Mouse (Mus musculus) olfactory bulb, adult 2 months (tissue): ENCODE results near the gene Gstp1. TPM values are rescaled to one million over a fixed set of nuclear protein-coding genes. Genes with fewer than 3 reads are reported as not detected.

Experiments used
- H3K27ac ChIP-seq: fragments of 200-500 bp; 2 replicates; pipeline ENCODE4 v1.5.1; 2012; ENCODE audit warnings: low read depth, low read length; ENCODE audit not compliant: insufficient read depth
- H3K4me1 ChIP-seq: fragments of 200-500 bp; 2 replicates; pipeline ENCODE4 v1.6.1; 2012; ENCODE audit warnings: low read length; ENCODE audit not compliant: control insufficient read depth, insufficient read depth
- H3K4me3 ChIP-seq: fragments of 200-500 bp; 2 replicates; pipeline ENCODE4 v1.5.1; 2012; ENCODE audit warnings: mild to moderate bottlenecking, low read depth, low read length, moderate library complexity; ENCODE audit not compliant: insufficient read depth
- CTCF ChIP-seq: fragments of 200-500 bp; IDR thresholded peaks from 2 replicates; pipeline ENCODE4 v1.5.1; 2012; ENCODE audit warnings: low read depth, mild to moderate bottlenecking, low read length, moderate library complexity; ENCODE audit not compliant: insufficient read depth
- POLR2A ChIP-seq: fragments of 200-500 bp; IDR thresholded peaks from 2 replicates; pipeline ENCODE4 v1.6.1; 2012; ENCODE audit warnings: mild to moderate bottlenecking, low read depth, low read length, moderate library complexity; ENCODE audit not compliant: insufficient read depth
- WGBS: fragments of 180-500 bp; shearing (Covaris S2); methylation state at CpG from one replicate; pipeline ENCODE4 v1.1.7; 2018; 5-methylcytosine and 5-hydroxymethylcytosine counted together
- polyA plus RNA-seq: library from polyadenylated mRNA; stranded (reverse); fragments of >200 nt; gene quantifications from 2 replicates; pipeline ENCODE4 v1.2.4, GENCODE M21; 2012; ENCODE audit warnings: low replicate concordance; ENCODE audit not compliant: missing spikeins, insufficient read depth, insufficient read length

The Gstp1 gene
- polyA plus RNA-seq, 1 experiment = not detected

DNA sequence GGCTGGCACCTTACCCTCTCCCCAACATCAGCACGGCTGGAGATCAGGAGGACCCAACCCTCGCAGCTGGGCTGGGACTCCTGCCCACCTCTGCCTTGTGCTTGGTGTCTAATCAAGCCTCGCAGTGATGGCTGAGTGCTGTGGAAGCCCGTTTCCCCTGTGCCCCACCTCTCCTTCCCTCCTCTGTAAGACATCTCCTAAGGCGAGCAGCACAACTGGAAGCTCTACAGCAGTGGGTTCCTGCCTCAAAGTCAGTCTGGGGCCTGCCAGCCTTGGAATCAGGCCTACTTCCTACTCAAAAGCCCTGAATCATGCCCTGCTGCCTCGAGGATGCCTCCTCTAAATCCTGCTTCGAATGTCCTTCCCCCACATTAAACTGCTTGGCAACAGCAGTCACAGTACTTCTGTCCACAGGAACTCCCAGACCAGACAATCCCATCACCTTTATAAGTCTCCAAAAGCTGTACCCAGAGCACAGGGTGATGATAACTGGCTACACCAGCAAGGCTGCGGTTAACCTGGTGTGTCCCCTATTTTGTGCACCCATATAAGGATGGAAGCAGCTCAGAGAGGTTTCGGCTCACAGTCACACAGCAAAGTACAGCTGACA is 38.6 kb downstream of the Gstp1 start:
- Histone ChIP-seq H3K4me1 (peaks cover 24% of the 10 kb centered on the region), H3K27ac (no peak overlapping the region), H3K4me3 (no peak overlapping the region)
- TF ChIP-seq CTCF = no peak
- TF ChIP-seq POLR2A = no peak
- 73% methylated on average over 9 of the region's 9 CpGs for WGBS

DNA sequence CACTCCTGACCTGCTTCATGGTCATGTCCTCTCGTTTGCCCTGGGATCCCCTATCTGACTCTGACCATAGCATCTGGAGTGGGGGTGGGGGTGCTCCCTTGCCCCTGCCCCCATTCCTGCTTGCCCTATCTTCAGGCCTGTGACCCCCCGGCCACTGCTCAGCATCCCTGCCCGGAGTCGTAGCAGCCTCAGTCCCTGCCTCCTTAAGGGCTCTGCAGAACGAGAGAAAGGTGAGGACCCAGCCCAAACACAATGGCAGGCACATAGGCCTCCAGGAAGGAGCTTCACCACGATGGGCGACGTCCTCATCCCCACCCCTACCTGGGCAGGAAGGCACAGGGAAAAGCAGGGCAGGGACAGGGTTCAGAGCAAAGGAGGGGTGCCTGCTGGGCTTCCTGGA is 39.5 kb downstream of the Gstp1 start:
- Histone ChIP-seq H3K4me3 (no peak overlapping the region), H3K4me1 (peaks cover 18% of the 10 kb centered on the region)
- WGBS = 80% methylated on average over 8 of the region's 8 CpGs

DNA sequence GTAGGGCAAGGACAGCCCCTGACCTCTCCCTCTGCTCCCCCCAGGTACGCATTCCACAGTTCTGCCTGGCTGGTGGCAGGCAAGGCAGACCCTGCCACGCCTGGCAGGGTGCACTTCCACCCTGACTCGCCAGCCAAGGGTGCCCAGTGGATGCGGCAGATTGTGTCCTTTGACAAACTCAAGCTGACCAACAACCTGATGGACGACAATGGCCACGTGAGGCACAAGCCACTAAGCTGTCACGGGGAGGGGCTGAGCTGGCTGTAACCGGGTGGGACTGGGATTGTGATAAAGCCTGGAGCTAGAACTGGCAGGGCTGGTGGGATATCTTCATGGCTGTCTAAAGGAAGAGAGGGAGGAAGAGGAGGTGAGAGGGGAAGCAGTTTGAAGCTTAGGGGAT is 40.6 kb downstream of the Gstp1 start:
- Histone ChIP-seq H3K4me3 (no peak overlapping the region), H3K4me1 (peaks cover 12% of the 10 kb centered on the region), H3K27ac (no peak overlapping the region)
- no peak for TF ChIP-seq CTCF
- no peak for TF ChIP-seq POLR2A
- WGBS = 69% methylated on average over 8 of the region's 8 CpGs

More for the DNA sequence above, 39.5 kb downstream of the Gstp1 start:
- H3K27ac ChIP-seq = no peak overlapping the region
- TF ChIP-seq CTCF (no peak), POLR2A (no peak)

DNA sequence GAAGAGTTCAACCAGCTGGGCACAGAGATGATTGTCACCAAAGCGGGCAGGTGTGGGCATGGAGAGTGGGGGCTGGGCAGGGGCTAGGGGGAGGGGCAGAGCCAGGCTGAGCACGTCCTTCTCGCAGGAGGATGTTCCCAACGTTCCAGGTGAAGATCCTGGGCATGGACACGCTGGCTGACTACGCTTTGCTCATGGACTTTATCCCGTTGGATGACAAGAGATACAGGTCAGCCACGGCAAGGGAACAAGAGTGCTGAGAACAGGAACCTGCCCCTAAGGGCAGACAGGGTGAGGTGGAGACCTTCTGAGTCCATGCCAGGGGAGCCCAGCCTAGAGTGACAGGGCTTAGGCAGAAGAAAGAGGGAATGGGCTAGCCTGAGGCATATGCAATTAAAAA is 41.0 kb downstream of the Gstp1 start:
- Histone ChIP-seq H3K4me1 (peaks cover 12% of the 10 kb centered on the region), H3K27ac (no peak overlapping the region)
- WGBS = 86% methylated on average over 8 of the region's 8 CpGs

DNA sequence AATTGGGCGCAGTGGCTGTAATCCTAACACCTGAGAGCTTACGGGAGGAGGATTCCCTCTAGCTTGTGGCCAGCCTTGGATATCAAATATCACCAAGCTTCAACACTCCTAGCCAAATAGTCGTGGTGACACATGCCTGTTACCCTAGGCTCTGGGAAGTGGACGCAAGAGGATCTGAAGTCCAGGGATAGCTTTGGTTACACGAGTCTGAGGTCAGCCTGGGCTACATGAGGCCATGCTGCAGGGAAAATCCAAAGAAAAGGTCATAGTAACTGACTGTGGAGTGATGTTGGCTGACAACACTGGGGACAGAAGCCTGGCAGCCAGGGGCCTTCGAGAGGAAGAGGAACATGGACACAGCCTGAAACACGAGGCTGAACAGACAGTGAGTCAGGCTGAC is 41.7 kb downstream of the Gstp1 start:
- Histone ChIP-seq H3K4me1 (peaks cover 8% of the 10 kb centered on the region), H3K27ac (no peak overlapping the region), H3K4me3 (no peak overlapping the region)
- TF ChIP-seq CTCF (no peak), POLR2A (no peak)
- WGBS = 79% methylated on average over 7 of the region's 7 CpGs

More for the DNA sequence above, 41.0 kb downstream of the Gstp1 start:
- H3K4me3 ChIP-seq = no peak overlapping the region
- no peak for TF ChIP-seq CTCF
- TF ChIP-seq POLR2A = no peak

DNA sequence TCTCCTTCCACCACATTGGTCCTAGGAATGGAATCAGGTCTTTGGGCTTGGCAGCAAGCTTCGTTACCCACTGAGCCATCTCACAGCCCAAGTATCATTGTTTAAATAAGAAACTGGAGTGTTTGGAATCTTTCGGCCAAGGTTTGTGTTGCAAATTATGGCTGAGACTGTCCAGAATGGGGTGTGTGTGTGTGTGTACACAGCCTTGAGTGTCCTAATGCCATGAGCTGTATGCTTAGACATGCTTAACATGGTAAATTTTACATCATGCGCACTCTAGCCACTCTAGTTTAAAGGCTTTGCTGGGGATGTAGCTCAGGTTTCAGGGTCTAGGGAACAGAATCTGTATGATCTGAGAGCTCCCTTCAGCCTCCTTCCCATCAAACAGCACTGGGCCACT is 42.3 kb downstream of the Gstp1 start:
- no peak overlapping the region for H3K4me3 ChIP-seq
- TF ChIP-seq CTCF (no peak), POLR2A (no peak)
- H3K27ac ChIP-seq = no peak overlapping the region
- WGBS = 83% methylated on average over 3 of the region's 3 CpGs
- peaks cover 4% of the 10 kb centered on the region for H3K4me1 ChIP-seq

DNA sequence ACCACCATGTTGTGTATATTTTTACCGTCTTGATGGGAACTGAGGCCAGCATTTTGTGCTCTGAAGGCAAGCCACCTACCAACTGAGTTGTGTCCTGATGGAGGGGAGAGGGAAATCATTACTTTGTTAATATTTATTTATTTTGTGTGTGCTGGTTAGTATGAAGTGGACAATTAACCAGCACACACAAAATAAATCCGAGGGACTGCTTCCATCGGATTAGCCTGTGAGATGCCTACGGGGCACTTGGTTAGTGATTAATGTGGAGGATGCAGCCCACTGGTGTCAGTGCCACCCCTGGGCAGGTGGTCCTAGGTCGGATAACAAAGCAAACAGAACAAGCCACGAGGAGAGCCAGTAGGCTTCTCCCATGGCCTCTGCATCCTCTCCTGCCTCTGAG is 42.9 kb downstream of the Gstp1 start:
- Histone ChIP-seq H3K4me1 (peaks cover 3% of the 10 kb centered on the region), H3K4me3 (no peak overlapping the region), H3K27ac (no peak overlapping the region)
- TF ChIP-seq POLR2A (no peak), CTCF (no peak)
- WGBS = 71% methylated on average over 6 of the region's 6 CpGs

DNA sequence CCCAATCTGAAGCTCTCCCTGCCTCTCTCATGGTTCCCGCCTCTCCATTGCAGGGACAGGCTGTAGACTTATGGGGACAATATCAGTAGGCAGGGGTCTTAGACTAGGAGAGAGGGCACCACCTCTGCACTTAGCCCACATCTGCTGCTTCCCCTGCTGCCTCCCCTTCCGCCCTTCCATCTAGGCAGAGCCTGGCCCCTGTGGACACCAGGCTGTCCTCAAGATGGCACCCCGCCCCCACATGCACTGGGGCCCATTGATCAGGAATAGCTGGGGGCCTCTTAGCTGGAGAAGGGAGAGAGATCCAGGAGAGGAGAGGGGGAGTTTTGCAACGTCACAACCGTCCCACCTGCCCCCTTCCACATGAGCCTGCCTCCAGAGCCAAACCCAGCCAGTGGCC is 45.4 kb downstream of the Gstp1 start, which contains the start of gene Tbx10:
Gene Tbx10, plus strand, starts transcription at position 337 of the 400 bp plus-strand sequence.
- no peak within 1 kb of the TSS for H3K4me3 ChIP-seq
- H3K27ac ChIP-seq = no peak within 1 kb of the TSS
- H3K4me1 ChIP-seq = no peaks in the 10 kb centered on the region
- 64% methylated on average over 5 of the region's 5 CpGs for whole genome bisulfite sequencing
- TF ChIP-seq POLR2A = no peak
- no peak for TF ChIP-seq CTCF

DNA sequence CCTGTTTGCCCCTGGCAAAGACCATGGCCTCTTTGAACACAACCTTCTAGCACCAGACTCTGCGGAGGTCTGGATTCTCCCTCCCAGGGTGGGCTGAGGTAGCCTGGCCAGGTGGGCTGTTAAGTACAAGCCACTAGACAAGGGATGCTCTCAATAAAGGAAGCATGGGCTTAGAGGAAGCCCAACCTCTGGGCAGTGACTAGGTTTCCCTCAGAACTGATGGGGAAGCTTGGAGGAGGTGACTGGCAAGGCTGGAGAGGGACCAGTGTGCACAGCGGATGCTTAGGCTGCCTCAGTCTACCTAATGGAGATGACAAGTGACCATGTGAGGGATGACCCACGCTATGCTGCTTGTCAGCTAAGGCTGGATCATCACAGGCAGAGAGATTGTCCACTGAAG is 45.8 kb downstream of the Gstp1 start:
- WGBS = 82% methylated on average over 3 of the region's 3 CpGs
- Histone ChIP-seq H3K27ac (no peak overlapping the region), H3K4me3 (no peak overlapping the region), H3K4me1 (no peaks in the 10 kb centered on the region; the same call in 1 of the 2 replicates)
- no peak for TF ChIP-seq POLR2A
- TF ChIP-seq CTCF = no peak
